Mouse (Mus musculus) stomach, embryonic 16.5 days (tissue): ENCODE data around the gene Tagln3. TPM values are rescaled to one million over a fixed set of nuclear protein-coding genes. Genes with fewer than 3 reads are reported as not detected.

Experiments used
- ATAC-seq: fragments of 200-750 bp; cut with Nextera tagmentation; 2 replicates; pipeline ENCODE4 v1.8.0; 2017; ENCODE audit warnings: moderate number of reproducible peaks, moderate TSS enrichment; ENCODE audit not compliant: insufficient read depth, low FRiP score
- H3K27ac ChIP-seq: fragments of 300-500 bp; sonication (generic); 2 replicates; pipeline ENCODE4 v1.5.1; 2014; ENCODE audit warnings: low read length
- H3K27me3 ChIP-seq: fragments of 300-500 bp; sonication (generic); 2 replicates; pipeline ENCODE4 v1.6.1; 2014; ENCODE audit warnings: low read length, control low read depth, mixed read lengths; ENCODE audit not compliant: control insufficient read depth, insufficient read depth
- H3K36me3 ChIP-seq: fragments of 300-500 bp; sonication (generic); 2 replicates; pipeline ENCODE4 v1.6.1; 2014; ENCODE audit warnings: low read length; ENCODE audit not compliant: control insufficient read depth, insufficient read depth
- H3K4me1 ChIP-seq: fragments of 300-500 bp; sonication (generic); 2 replicates; pipeline ENCODE4 v1.6.1; 2014; ENCODE audit warnings: low read length, control low read depth, mixed read lengths; ENCODE audit not compliant: control insufficient read depth, insufficient read depth
- H3K4me2 ChIP-seq: fragments of 300-500 bp; sonication (generic); 2 replicates; pipeline ENCODE4 v1.6.1; 2014; ENCODE audit warnings: low read depth, low read length, mixed read lengths
- H3K4me3 ChIP-seq: fragments of 300-500 bp; sonication (generic); replicated peaks from 2 replicates; pipeline ENCODE4 v1.5.1; 2014; ENCODE audit warnings: mild to moderate bottlenecking, low read length
- H3K9ac ChIP-seq: fragments of 300-500 bp; sonication (generic); 2 replicates; pipeline ENCODE4 v1.6.1; 2014; ENCODE audit warnings: low read length
- H3K9me3 ChIP-seq: fragments of 300-500 bp; sonication (generic); replicated peaks from 2 replicates; pipeline ENCODE4 v1.6.1; 2016; ENCODE audit warnings: low read length, control low read depth; ENCODE audit not compliant: control insufficient read depth
- WGBS: fragments of 180-500 bp; shearing (Covaris S2); extraction: QIAGEN DNeasy Blood & Tissue Kit; methylation state at CpG from one replicate; pipeline ENCODE4 v1.1.7; 2014; 5-methylcytosine and 5-hydroxymethylcytosine counted together
- polyA plus RNA-seq: library from polyadenylated mRNA; unstranded; fragments of >200 nt; fragmentation: Nextera tagmentation; extraction: Ambion mirVana; gene quantifications from 2 replicates; pipeline ENCODE4 v1.2.1, GENCODE M21; 2015

Gene Tagln3
- 20.3 and 21.6 TPM in 2 replicates for polyA plus RNA-seq

- ATAC-seq = peak; percentile 41; the same call in 1 of the 2 replicates
- Histone ChIP-seq H3K9ac (peak within 1 kb of the TSS; percentile 75), H3K4me1 (peaks cover 15% of the 10 kb centered on the region; the same call in 1 of the 2 replicates), H3K36me3 (no peaks in the 10 kb centered on the region), H3K27ac (no peak within 1 kb of the TSS), H3K27me3 (no peaks in the 10 kb centered on the region), H3K4me3 (peak within 1 kb of the TSS; percentile 56), H3K9me3 (no peaks in the 10 kb centered on the region), H3K4me2 (peak within 1 kb of the TSS; percentile 90)
- WGBS = 2% methylated on average over 30 of the region's 30 CpGs
Measured at GRCm38 (mm10) chr16:45724061-45724741, at the start of gene Tagln3. Tagln3 (minus strand) TSS chr16:45724608.

- no peak overlapping the region for H3K4me2 ChIP-seq
- H3K9ac ChIP-seq = no peak overlapping the region
- no peaks in the 10 kb centered on the region for H3K4me1 ChIP-seq
- ATAC-seq = no peak
- H3K27me3 ChIP-seq = no peaks in the 10 kb centered on the region
- H3K36me3 ChIP-seq = peaks cover 11% of the 10 kb centered on the region
- 95% methylated on average over 6 of the region's 6 CpGs for WGBS
- H3K4me3 ChIP-seq = no peak overlapping the region
- H3K27ac ChIP-seq = no peak overlapping the region
- no peaks in the 10 kb centered on the region for H3K9me3 ChIP-seq
Measured at GRCm38 (mm10) chr16:45770914-45771313, 46.5 kb upstream of the Tagln3 start.

GRCm38 (mm10) chr16:45767853-45768640, 43.6 kb upstream of the Tagln3 start:
- 58% methylated on average over 10 of the region's 10 CpGs for WGBS
- Histone ChIP-seq H3K9ac (no peak overlapping the region), H3K4me3 (no peak overlapping the region), H3K9me3 (no peaks in the 10 kb centered on the region), H3K27ac (no peak overlapping the region; the same call in 1 of the 2 replicates), H3K36me3 (peaks cover 5% of the 10 kb centered on the region), H3K27me3 (no peaks in the 10 kb centered on the region), H3K4me1 (no peaks in the 10 kb centered on the region), H3K4me2 (no peak overlapping the region)
- no peak for ATAC-seq

GRCm38 (mm10) chr16:45767434-45767833, 43.0 kb upstream of the Tagln3 start:
- Histone ChIP-seq H3K36me3 (peaks cover 7% of the 10 kb centered on the region), H3K9me3 (no peaks in the 10 kb centered on the region), H3K27me3 (no peaks in the 10 kb centered on the region), H3K4me1 (no peaks in the 10 kb centered on the region), H3K4me3 (no peak overlapping the region), H3K9ac (no peak overlapping the region), H3K4me2 (no peak overlapping the region), H3K27ac (no peak overlapping the region)
- ATAC-seq = no peak
- 41% methylated on average over 4 of the region's 4 CpGs for WGBS

GRCm38 (mm10) chr16:45765801-45766494, 41.5 kb upstream of the Tagln3 start:
- WGBS = 82% methylated on average over 7 of the region's 7 CpGs

GRCm38 (mm10) chr16:45765102-45765501, 40.7 kb upstream of the Tagln3 start:
- Histone ChIP-seq H3K4me2 (no peak overlapping the region), H3K36me3 (peaks cover 2% of the 10 kb centered on the region; the same call in 1 of the 2 replicates), H3K4me3 (no peak overlapping the region), H3K4me1 (no peaks in the 10 kb centered on the region), H3K9ac (no peak overlapping the region), H3K27ac (no peak overlapping the region), H3K27me3 (no peaks in the 10 kb centered on the region), H3K9me3 (no peaks in the 10 kb centered on the region)
- no peak for ATAC-seq
- WGBS = 79% methylated on average over 3 of the region's 3 CpGs

More at GRCm38 (mm10) chr16:45765801-45766494, 41.5 kb upstream of the Tagln3 start:
- no peak overlapping the region for H3K4me2 ChIP-seq
- H3K9me3 ChIP-seq = no peaks in the 10 kb centered on the region
- no peak for ATAC-seq
- no peak overlapping the region for H3K27ac ChIP-seq
- H3K9ac ChIP-seq = no peak overlapping the region
- no peaks in the 10 kb centered on the region for H3K4me1 ChIP-seq
- no peak overlapping the region for H3K4me3 ChIP-seq
- no peaks in the 10 kb centered on the region for H3K27me3 ChIP-seq
- H3K36me3 ChIP-seq = peaks cover 2% of the 10 kb centered on the region; the same call in 1 of the 2 replicates

- Histone ChIP-seq H3K4me1 (no peaks in the 10 kb centered on the region), H3K9ac (no peak overlapping the region), H3K36me3 (peaks cover 2% of the 10 kb centered on the region; the same call in 1 of the 2 replicates), H3K4me2 (no peak overlapping the region), H3K4me3 (no peak overlapping the region), H3K27me3 (no peaks in the 10 kb centered on the region), H3K9me3 (no peaks in the 10 kb centered on the region), H3K27ac (no peak overlapping the region)
- 80% methylated on average over 13 of the region's 13 CpGs for WGBS
- ATAC-seq = no peak
Measured at GRCm38 (mm10) chr16:45762859-45763505, 38.6 kb upstream of the Tagln3 start.

GRCm38 (mm10) chr16:45761425-45761824, 37.0 kb upstream of the Tagln3 start:
- Histone ChIP-seq H3K9ac (no peak overlapping the region), H3K27me3 (no peaks in the 10 kb centered on the region), H3K4me1 (no peaks in the 10 kb centered on the region), H3K4me2 (no peak overlapping the region), H3K9me3 (no peaks in the 10 kb centered on the region), H3K27ac (no peak overlapping the region), H3K4me3 (no peak overlapping the region), H3K36me3 (peaks cover 2% of the 10 kb centered on the region; the same call in 1 of the 2 replicates)
- ATAC-seq = no peak
- WGBS = 74% methylated on average over 1 of the region's 1 CpGs
